In the genomic region with DNA sequence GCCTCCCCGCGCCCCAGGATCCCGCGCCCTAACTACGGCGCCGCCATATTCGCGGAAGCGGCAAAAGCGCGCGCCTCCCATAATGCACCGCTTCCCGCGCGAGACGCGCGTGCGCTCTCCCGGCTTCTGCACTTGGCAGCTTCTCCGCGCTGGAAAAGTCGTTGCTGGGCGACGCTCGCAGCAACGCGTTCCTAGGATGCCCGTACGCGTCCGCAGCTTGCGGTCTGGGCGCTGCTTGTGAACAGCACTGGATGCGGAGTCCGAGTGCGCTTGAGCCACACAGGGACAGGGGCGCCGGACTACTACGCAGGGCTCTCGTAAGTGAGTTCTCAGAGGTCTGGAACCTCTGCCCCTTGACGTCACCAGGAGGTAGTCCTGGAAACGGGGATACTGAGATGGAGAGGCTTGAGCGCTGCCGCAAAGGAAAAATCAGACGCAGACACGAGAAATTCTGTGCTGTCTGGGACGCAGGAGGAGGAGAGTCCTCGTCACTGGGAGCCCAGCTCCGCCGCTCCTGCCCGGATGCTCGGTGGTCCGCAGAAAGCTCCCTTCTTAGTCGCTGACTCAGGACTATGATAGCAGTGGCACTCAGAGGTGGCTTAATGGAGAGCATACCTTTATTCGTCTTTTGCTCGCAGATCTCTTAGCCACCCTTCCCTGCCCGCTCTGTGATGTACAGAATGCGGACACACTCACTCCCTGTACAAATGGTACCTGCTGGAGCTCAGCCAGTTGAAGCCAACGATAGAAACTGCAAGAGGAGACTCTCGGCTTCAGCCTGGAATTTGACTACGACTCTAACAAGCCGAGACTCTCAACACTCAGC, we compare ENCODE assay signal across 7 mouse cellular contexts. TPM values are rescaled to one million over a fixed set of nuclear protein-coding genes. Genes with fewer than 3 reads are reported as not detected.
DNase-seq lines count a peak whose midpoint lies in the region; ATAC-seq lines count a peak whose summit lies in the region.

Gene Tubgcp3, minus strand, starts transcription at position 193 of the 826 bp plus-strand sequence.

- peak; percentile 92 for ATAC-seq in granulocyte monocyte progenitor cell, adult 5-6 weeks (replicated peaks; ENCODE audit: poor library complexity, severe bottlenecking)
- ATAC-seq in midbrain, embryonic 13.5 days = peak; percentile 95

- peak; percentile 92 for DNase-seq in adrenal gland, postnatal 10 days
- peak; percentile 93 for DNase-seq in embryonic facial prominence, embryonic 10.5 days (ENCODE audit: low spot score)
- peak; percentile 77 for DNase-seq in kidney, adult 11 months
- peak; percentile 92 for DNase-seq in limb, embryonic 10.5 days (ENCODE audit: low spot score)
- peak; percentile 83 for DNase-seq in spleen, adult 12 weeks (ENCODE audit: low spot score)

- WGBS in embryonic facial prominence, embryonic 10.5 days = 2% methylated on average over 65 of the region's 65 CpGs
- WGBS in limb, embryonic 10.5 days = 1% methylated on average over 65 of the region's 65 CpGs
- under 1% methylated on average over 65 of the region's 65 CpGs for WGBS in midbrain, embryonic 13.5 days

- H3K9ac ChIP-seq in midbrain, embryonic 13.5 days (replicated peaks) = peak within 1 kb of the TSS; percentile 89

- H3K4me1 ChIP-seq in embryonic facial prominence, embryonic 10.5 days = peaks cover 25% of the 10 kb centered on the region
- peaks cover 19% of the 10 kb centered on the region for H3K4me1 ChIP-seq in limb, embryonic 10.5 days
- H3K4me1 ChIP-seq in midbrain, embryonic 13.5 days (replicated peaks) = peaks cover 22% of the 10 kb centered on the region

- no peaks in the 10 kb centered on the region for H3K9me3 ChIP-seq in embryonic facial prominence, embryonic 10.5 days
- H3K9me3 ChIP-seq in limb, embryonic 10.5 days (replicated peaks) = no peaks in the 10 kb centered on the region
- H3K9me3 ChIP-seq in midbrain, embryonic 13.5 days = no peaks in the 10 kb centered on the region

- peaks cover 11% of the 10 kb centered on the region for H3K36me3 ChIP-seq in embryonic facial prominence, embryonic 10.5 days (replicated peaks)
- H3K36me3 ChIP-seq in limb, embryonic 10.5 days = peaks cover 8% of the 10 kb centered on the region
- H3K36me3 ChIP-seq in midbrain, embryonic 13.5 days = no peaks in the 10 kb centered on the region

- peaks cover 10% of the 10 kb centered on the region for H3K27me3 ChIP-seq in embryonic facial prominence, embryonic 10.5 days (replicated peaks; ENCODE audit: low read depth, poor library complexity, severe bottlenecking)
- H3K27me3 ChIP-seq in limb, embryonic 10.5 days (ENCODE audit: low read depth, poor library complexity, severe bottlenecking) = peaks cover 12% of the 10 kb centered on the region; the same call in 1 of the 2 replicates
- H3K27me3 ChIP-seq in midbrain, embryonic 13.5 days = peaks cover 9% of the 10 kb centered on the region; the same call in 1 of the 2 replicates

- H3K27ac ChIP-seq in embryonic facial prominence, embryonic 10.5 days (replicated peaks) = peak within 1 kb of the TSS; percentile 96
- H3K27ac ChIP-seq in limb, embryonic 10.5 days = peak within 1 kb of the TSS; percentile 93
- H3K27ac ChIP-seq in midbrain, embryonic 13.5 days = peak within 1 kb of the TSS; percentile 88

- H3K4me3 ChIP-seq in embryonic facial prominence, embryonic 10.5 days = peak within 1 kb of the TSS; percentile 99
- H3K4me3 ChIP-seq in limb, embryonic 10.5 days = peak within 1 kb of the TSS; percentile 98
- H3K4me3 ChIP-seq in midbrain, embryonic 13.5 days (replicated peaks) = peak within 1 kb of the TSS; percentile 82

- H3K4me2 ChIP-seq in midbrain, embryonic 13.5 days (replicated peaks) = peak within 1 kb of the TSS; percentile 73

RNA-seq across cellular contexts. Expression of gene Tubgcp3, which starts in this region (rescaled TPM):
- total RNA-seq in adrenal gland, postnatal 10 days (2021) = 10 to 100 TPM; 29.6 to 34.4 TPM
- polyA plus RNA-seq in embryonic facial prominence, embryonic 10.5 days (2016; fragmentation: Nextera tagmentation; extraction: Ambion mirVana) = 52.7 and 56.3 TPM in 2 replicates
- 45.7 and 62.5 TPM in 2 replicates for total RNA-seq in granulocyte monocyte progenitor cell, adult 5-6 weeks (2014; fragmentation: Nextera tagmentation)
- total RNA-seq in granulocyte monocyte progenitor cell, adult 5-6 weeks (2017) = 51.3 and 53.6 TPM in 2 replicates
- polyA plus RNA-seq in limb, embryonic 10.5 days (2016; fragmentation: Nextera tagmentation; extraction: Ambion mirVana) = 49.6 and 53.9 TPM in 2 replicates
- polyA plus RNA-seq in midbrain, embryonic 13.5 days (2015; fragmentation: Nextera tagmentation; extraction: Ambion mirVana) = 43.2 and 46.0 TPM in 2 replicates

Comparison
In these comparisons a context has a peak if more than half of its experiments do, and no peak if none do; other contexts are left out.
1. Peak in every context shown above with its lines: DNase-seq, ATAC-seq, H3K4me3 ChIP-seq and H3K27ac ChIP-seq.